ENCODE assay signal across 8 mouse cellular contexts in genomic region chr17:27203358-27204074, GRCm38 (mm10). TPM values are rescaled to one million over a fixed set of nuclear protein-coding genes. Genes with fewer than 3 reads are reported as not detected.
DNase-seq lines count a peak whose midpoint lies in the region; ATAC-seq and TF ChIP-seq lines count a peak whose summit lies in the region.

No protein-coding gene starts in this region.

- intact Hi-C loops in heart, postnatal 10 days (cut with DNase I) = loop anchor here (5.0 kb wide), 2 partner anchors 171 to 961 kb away; partner anchors contain the start of gene Fam234a

- H3K9me3 ChIP-seq in limb, embryonic 15.5 days = no peaks in the 10 kb centered on the region

- H3K36me3 ChIP-seq in limb, embryonic 15.5 days = peaks cover 31% of the 10 kb centered on the region
- H3K36me3 ChIP-seq in myocyte (ENCODE audit: control insufficient read depth, insufficient read depth) = no peaks in the 10 kb centered on the region

- peak overlapping the region; percentile 91 for H3ac ChIP-seq in myocyte (ENCODE audit: control insufficient read depth, insufficient read length)

- peak; percentile 42 for ATAC-seq in limb, embryonic 15.5 days (ENCODE audit: insufficient number of reproducible peaks, low FRiP score, low TSS enrichment, low read depth)

- peak overlapping the region; percentile 84 for H3K4me2 ChIP-seq in limb, embryonic 15.5 days
- peak overlapping the region; percentile 68 for H3K4me2 ChIP-seq in myocyte (ENCODE audit: low read depth)

- under 1% methylated on average over 52 of the region's 74 CpGs for WGBS in limb, embryonic 15.5 days

- H3K4me3 ChIP-seq in limb, embryonic 15.5 days = peak overlapping the region; percentile 90
- peak overlapping the region; percentile 53 for H3K4me3 ChIP-seq in myocyte

- TF ChIP-seq POLR2A in myocyte (IDR thresholded peaks at IDR 0.05; ENCODE audit: insufficient read length, low read depth) = no peak

- peaks cover 45% of the 10 kb centered on the region for H3K4me1 ChIP-seq in limb, embryonic 15.5 days

- peak overlapping the region; percentile 95 for H3K27ac ChIP-seq in limb, embryonic 15.5 days

- peaks cover 17% of the 10 kb centered on the region for H3K79me2 ChIP-seq in myocyte (ENCODE audit: control insufficient read depth, insufficient read depth)

- peak; percentile 45 for DNase-seq in cerebellum, adult 11 months
- no peak for DNase-seq in cerebellum, postnatal 4 days (ENCODE audit: low spot score in 2 of 2)
- DNase-seq in Muller cell, postnatal 12 days (ENCODE audit: inconsistent ontology term) = peak; percentile 63
- DNase-seq in embryo, embryonic 11 days = peak; percentile 63
- peak; percentile 49 to 55 for DNase-seq in heart, postnatal 10 days
- no peak for DNase-seq in left cerebral cortex, adult 8-10 months (ENCODE audit: low spot score in 2 of 2)

- H3K9ac ChIP-seq in limb, embryonic 15.5 days = peak overlapping the region; percentile 99

- no peaks in the 10 kb centered on the region for H3K27me3 ChIP-seq in limb, embryonic 15.5 days
- no peaks in the 10 kb centered on the region for H3K27me3 ChIP-seq in myocyte (ENCODE audit: control insufficient read depth, insufficient read depth, insufficient read length)

TF ChIP-seq in myocyte, 11 proteins besides CTCF, POLR2A, EP300 and RAD21:
- TF ChIP-seq MAX (IDR thresholded peaks at IDR 0.05; ENCODE audit: low read depth) = no peak
- TF ChIP-seq MYOG (IDR thresholded peaks at IDR 0.05; ENCODE audit: control insufficient read depth in 1 of 3, insufficient read depth in 1 of 3, insufficient read length in 2 of 3, low read depth in 2 of 3) = no peak
- TF ChIP-seq REST (IDR thresholded peaks at IDR 0.05; ENCODE audit: insufficient read depth, insufficient read length) = no peak

RNA-seq across cellular contexts. Expression of gene Lemd2, which starts 0.8 kb away (rescaled TPM):
- total RNA-seq in heart, postnatal 10 days (2021) = 10 to 100 TPM; 32.3 to 32.6 TPM
- 9.7 and 15.3 TPM in 2 replicates for polyA plus RNA-seq in limb, embryonic 15.5 days (2015; fragmentation: Nextera tagmentation; extraction: Ambion mirVana)
- polyA plus RNA-seq in myocyte (2012; fragmentation: generic; extraction: Trizol) = 72.1 TPM
- 10 to 100 TPM; 39.0 to 44.9 (median 42.9) TPM for total RNA-seq in left cerebral cortex, adult 8-10 months (2022)

RNA-seq across cellular contexts. Expression of gene Ip6k3, which starts 35.9 kb away (rescaled TPM):
- 1 to 10 TPM; 9.2 to 10.0 TPM for total RNA-seq in heart, postnatal 10 days (2021)
- polyA plus RNA-seq in limb, embryonic 15.5 days (2015; fragmentation: Nextera tagmentation; extraction: Ambion mirVana) = 0.44 and 1.7 TPM in 2 replicates
- 29.7 TPM for polyA plus RNA-seq in myocyte (2012; fragmentation: generic; extraction: Trizol)
- 1 to 10 TPM in 3 of 4 experiments, under 1 TPM in 1; 0.74 to 2.6 (median 1.6) TPM for total RNA-seq in left cerebral cortex, adult 8-10 months (2022)

Comparison
In these comparisons a context has a peak if more than half of its experiments do, and no peak if none do; other contexts are left out.
1. DNase-seq: peak in cerebellum, adult 11 months (single experiment), Muller cell, postnatal 12 days (single experiment), embryo, embryonic 11 days (single experiment) and heart, postnatal 10 days (2 of 2); none in cerebellum, postnatal 4 days (0 of 2) and left cerebral cortex, adult 8-10 months (0 of 2).